Mouse (Mus musculus) thymus, adult 2 months (tissue): ENCODE data around the gene Lmna. TPM values are rescaled to one million over a fixed set of nuclear protein-coding genes. Genes with fewer than 3 reads are reported as not detected.

ENCODE experiments used
- DNase-seq: peaks from one replicate; pipeline ENCODE4 v3.0.0; 2021
- H3K27ac ChIP-seq: fragments of 200-500 bp; 2 replicates; pipeline ENCODE4 v1.5.1; 2012; ENCODE audit warnings: low read length, control low read depth; ENCODE audit not compliant: control insufficient read depth, insufficient read depth
- H3K27me3 ChIP-seq: fragments of 200-500 bp; 2 replicates; pipeline ENCODE4 v1.6.1; 2012; ENCODE audit warnings: mild to moderate bottlenecking, low read length, moderate library complexity, mixed read lengths; ENCODE audit not compliant: control insufficient read depth, insufficient read depth
- H3K36me3 ChIP-seq: fragments of 200-500 bp; 2 replicates; pipeline ENCODE4 v1.6.1; 2012; ENCODE audit warnings: mild to moderate bottlenecking, low read length, moderate library complexity; ENCODE audit not compliant: control insufficient read depth, insufficient read depth
- H3K4me1 ChIP-seq: fragments of 200-500 bp; replicated peaks from 2 replicates; pipeline ENCODE4 v1.6.1; 2012; ENCODE audit warnings: low read length; ENCODE audit not compliant: control insufficient read depth, insufficient read depth
- H3K4me3 ChIP-seq: fragments of 200-500 bp; 2 replicates; pipeline ENCODE4 v1.5.1; 2012; ENCODE audit warnings: mild to moderate bottlenecking, low read length, control low read depth, moderate library complexity; ENCODE audit not compliant: control insufficient read depth, insufficient read depth
- CTCF ChIP-seq: fragments of 200-500 bp; IDR thresholded peaks from 2 replicates; pipeline ENCODE4 v1.5.1; 2012; ENCODE audit warnings: mild to moderate bottlenecking, control low read depth, low read length, moderate library complexity, borderline replicate concordance; ENCODE audit not compliant: control insufficient read depth, poor library complexity, insufficient read depth; ENCODE audit errors: extremely low read depth
- POLR2A ChIP-seq: fragments of 200-500 bp; IDR thresholded peaks from 2 replicates; pipeline ENCODE4 v1.6.1; 2012; ENCODE audit warnings: mild to moderate bottlenecking, low read length, control low read depth, moderate library complexity; ENCODE audit not compliant: control insufficient read depth, poor library complexity, insufficient read depth; ENCODE audit errors: extremely low read depth
- WGBS: fragments of 180-500 bp; shearing (Covaris S2); methylation state at CpG from one replicate; pipeline ENCODE4 v1.1.7; 2018; 5-methylcytosine and 5-hydroxymethylcytosine counted together
- polyA plus RNA-seq: library from polyadenylated mRNA; depleted of rRNA; stranded (reverse); fragments of >200 nt; gene quantifications from 2 replicates; pipeline ENCODE4 v1.2.3, GENCODE M21; 2012

Lmna gene
- polyA plus RNA-seq, 1 experiment, result 61.1 TPM

DNA sequence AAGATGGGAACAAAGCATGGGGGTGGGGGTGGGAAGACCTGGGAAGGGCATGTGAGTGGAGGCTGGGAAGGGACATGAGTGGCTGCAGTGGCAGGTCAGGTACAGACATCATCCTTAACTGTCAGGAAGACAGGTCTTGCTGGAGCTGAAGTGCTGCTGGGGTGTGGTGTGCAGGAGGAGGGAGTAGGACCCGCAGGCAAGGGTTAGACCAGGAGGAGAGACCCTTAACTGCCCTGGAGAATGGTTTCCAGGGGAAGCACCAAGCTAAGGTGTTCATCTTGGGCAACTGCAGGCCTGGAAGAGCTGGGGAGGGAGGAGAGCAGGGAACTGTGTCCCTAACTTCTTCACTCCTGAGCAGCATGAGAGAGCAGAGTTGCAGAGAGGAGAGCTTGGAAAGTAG is 22.4 kb downstream of the Lmna start:
- no peak for DNase-seq
- Histone ChIP-seq H3K27ac (no peak overlapping the region), H3K4me1 (peaks cover 11% of the 10 kb centered on the region), H3K4me3 (no peak overlapping the region), H3K27me3 (peaks cover 2% of the 10 kb centered on the region; the same call in 1 of the 2 replicates), H3K36me3 (no peaks in the 10 kb centered on the region)
- WGBS, result 100% methylated on average over 1 of the region's 1 CpGs
- TF ChIP-seq CTCF (no peak), POLR2A (no peak)

DNA sequence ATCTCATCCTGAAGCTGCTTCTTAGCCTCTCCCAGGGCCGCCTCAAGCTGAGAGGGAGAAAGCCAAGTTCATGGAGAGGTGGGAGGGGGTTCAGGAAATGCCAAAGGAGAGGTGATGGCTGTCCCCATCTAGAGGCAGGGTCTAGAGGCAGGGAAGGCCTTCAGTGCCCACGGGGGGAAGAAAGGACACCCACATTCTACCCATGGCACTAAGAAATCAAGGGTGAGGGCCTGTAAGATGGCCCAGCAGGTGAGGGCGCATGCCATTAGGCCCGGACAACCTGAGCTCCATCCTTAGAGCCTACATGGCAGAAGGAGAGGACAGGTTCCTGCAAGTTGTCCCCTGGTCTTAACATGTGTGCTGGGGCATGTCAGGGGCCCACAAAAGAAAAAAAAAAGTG is 22.9 kb downstream of the Lmna start:
- no peak for DNase-seq
- H3K27ac ChIP-seq, result no peak overlapping the region
- H3K4me1 ChIP-seq, result peaks cover 9% of the 10 kb centered on the region
- WGBS, result 88% methylated on average over 4 of the region's 4 CpGs
- no peak for TF ChIP-seq POLR2A
- TF ChIP-seq CTCF, result no peak
- H3K27me3 ChIP-seq, result no peaks in the 10 kb centered on the region; the same call in 1 of the 2 replicates
- no peaks in the 10 kb centered on the region for H3K36me3 ChIP-seq
- H3K4me3 ChIP-seq, result no peak overlapping the region

DNA sequence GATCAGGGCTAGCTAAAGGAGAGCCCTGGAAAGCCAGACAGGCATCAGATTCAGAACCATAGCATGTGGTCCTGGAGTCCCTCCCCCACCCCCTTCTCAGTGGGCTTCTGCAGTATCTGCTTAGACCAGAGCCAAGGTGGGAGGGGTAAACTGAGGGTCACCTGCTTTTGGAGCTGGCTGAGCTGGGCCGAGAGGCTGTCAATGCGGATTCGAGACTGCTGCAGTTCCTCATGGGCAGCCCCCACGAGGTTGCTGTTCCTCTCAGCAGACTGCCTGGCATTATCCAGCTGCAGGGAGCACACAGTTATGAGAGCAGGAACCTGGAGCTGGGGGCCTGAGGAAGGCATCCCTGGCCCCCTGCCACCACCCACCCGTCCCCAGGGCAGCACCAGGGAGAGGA is 23.7 kb downstream of the Lmna start:
- 85% methylated on average over 5 of the region's 5 CpGs for WGBS
- DNase-seq, result no peak
- Histone ChIP-seq H3K4me1 (peaks cover 12% of the 10 kb centered on the region), H3K27me3 (no peaks in the 10 kb centered on the region; the same call in 1 of the 2 replicates), H3K36me3 (no peaks in the 10 kb centered on the region), H3K27ac (no peak overlapping the region), H3K4me3 (no peak overlapping the region)
- TF ChIP-seq POLR2A, result no peak
- no peak for TF ChIP-seq CTCF

DNA sequence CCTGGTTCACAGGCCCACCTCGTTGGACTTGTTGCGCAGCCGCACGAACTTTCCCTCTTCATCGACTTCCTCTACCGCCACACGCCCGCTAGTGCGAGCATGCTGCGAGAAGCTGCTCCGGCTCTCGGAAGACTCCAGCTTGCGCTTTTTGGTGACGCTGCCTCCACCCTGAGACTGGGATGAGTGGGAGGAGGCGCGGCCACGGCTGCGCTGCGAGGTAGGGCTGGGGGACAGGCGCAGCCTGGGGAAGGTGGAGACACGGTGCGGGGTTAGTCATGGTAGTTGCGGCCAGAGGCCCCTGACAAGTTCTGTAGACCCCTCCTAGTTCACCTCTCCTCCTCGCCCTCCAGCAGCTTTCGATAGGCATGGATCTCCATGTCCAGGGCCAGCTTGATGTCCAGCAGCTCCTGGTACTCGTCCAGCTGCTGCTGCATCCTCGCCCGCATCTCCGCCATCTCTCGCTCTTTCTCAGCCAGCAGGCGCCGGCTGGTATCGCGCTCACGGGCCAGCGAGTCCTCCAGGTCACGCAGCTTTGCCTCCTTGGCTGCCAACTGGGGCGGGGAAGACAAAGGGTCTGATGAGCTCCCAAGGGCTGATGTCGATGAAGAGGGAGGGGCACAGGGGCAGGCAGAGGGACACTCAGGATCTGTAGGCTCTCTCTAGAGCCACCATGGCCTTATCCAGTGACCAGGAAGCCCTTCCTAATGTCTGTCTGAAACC is 25.0 kb downstream of the Lmna start:
- no peaks in the 10 kb centered on the region for H3K36me3 ChIP-seq
- TF ChIP-seq CTCF (no peak; the same call in 1 of the 2 replicates), POLR2A (no peak)
- no peak overlapping the region for H3K27ac ChIP-seq
- H3K4me1 ChIP-seq, result peaks cover 12% of the 10 kb centered on the region
- peak overlapping the region; percentile 28 for H3K4me3 ChIP-seq
- WGBS, result 46% methylated on average over 39 of the region's 39 CpGs
- DNase-seq, result peak; percentile 41
- H3K27me3 ChIP-seq, result no peaks in the 10 kb centered on the region; the same call in 1 of the 2 replicates

DNA sequence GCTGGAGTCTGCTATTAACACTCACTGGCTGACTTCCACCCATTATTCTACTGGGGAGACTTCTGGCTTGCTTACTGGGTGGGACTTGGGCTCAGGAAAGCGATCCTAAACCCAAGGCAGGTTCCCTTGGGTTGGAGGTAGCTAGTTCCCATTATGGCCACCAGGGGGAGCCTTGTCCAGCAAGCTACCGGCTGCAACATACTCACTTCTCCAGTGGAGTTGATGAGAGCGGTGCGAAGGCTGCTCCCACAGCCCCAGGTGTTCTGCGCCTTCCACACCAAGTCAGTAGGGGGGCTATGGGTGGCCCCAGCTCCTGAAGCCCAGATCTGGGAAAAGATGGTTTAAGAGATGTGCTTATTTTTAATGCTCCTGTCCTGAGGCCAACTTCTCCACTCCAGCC is 26.1 kb downstream of the Lmna start:
- no peak overlapping the region for H3K27ac ChIP-seq
- H3K36me3 ChIP-seq, result no peaks in the 10 kb centered on the region
- H3K4me3 ChIP-seq, result no peak overlapping the region
- H3K27me3 ChIP-seq, result no peaks in the 10 kb centered on the region; the same call in 1 of the 2 replicates
- peaks cover 12% of the 10 kb centered on the region for H3K4me1 ChIP-seq
- peak; percentile 78 for DNase-seq
- peak; percentile 87 for TF ChIP-seq CTCF
- no peak for TF ChIP-seq POLR2A
- 0% methylated on average over 5 of the region's 5 CpGs for WGBS

DNA sequence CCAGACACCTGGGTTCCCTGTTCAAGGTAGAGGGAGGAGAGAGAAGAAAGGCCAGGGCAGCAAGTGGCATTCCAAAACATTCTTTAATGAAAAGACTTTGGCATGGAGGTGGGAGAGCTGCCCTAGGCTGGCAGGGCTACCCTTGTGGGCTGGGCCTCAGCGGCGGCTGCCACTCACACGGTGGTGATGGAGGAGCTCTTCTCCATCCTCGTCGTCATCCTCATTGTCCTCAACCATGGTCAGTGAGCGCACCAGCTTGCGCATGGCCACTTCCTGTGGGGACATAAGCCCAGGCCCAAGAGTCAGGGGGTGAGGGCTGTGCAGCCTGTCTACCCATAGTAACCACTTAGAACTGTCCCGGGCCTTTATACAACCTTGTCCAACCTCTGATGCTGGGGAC is 26.6 kb downstream of the Lmna start:
- 74% methylated on average over 8 of the region's 8 CpGs for WGBS
- H3K36me3 ChIP-seq, result no peaks in the 10 kb centered on the region
- H3K4me1 ChIP-seq, result peaks cover 12% of the 10 kb centered on the region
- H3K27me3 ChIP-seq, result no peaks in the 10 kb centered on the region; the same call in 1 of the 2 replicates
- no peak overlapping the region for H3K27ac ChIP-seq
- no peak for DNase-seq
- TF ChIP-seq CTCF, result no peak
- no peak for TF ChIP-seq POLR2A
- no peak overlapping the region for H3K4me3 ChIP-seq
